Mouse (Mus musculus): Measurements from ENCODE around the gene Slc16a11.

Gene Slc16a11

GRCm38 (mm10) chr11:70226602-70226890 is 14.0 kb downstream of the Slc16a11 start:
- DNase-seq (ENCODE audit: low spot score) = no peak

- DNase-seq (ENCODE audit: low spot score) = no peak
Observed at GRCm38 (mm10) chr11:70227126-70227525, 14.6 kb downstream of the Slc16a11 start.

DNA sequence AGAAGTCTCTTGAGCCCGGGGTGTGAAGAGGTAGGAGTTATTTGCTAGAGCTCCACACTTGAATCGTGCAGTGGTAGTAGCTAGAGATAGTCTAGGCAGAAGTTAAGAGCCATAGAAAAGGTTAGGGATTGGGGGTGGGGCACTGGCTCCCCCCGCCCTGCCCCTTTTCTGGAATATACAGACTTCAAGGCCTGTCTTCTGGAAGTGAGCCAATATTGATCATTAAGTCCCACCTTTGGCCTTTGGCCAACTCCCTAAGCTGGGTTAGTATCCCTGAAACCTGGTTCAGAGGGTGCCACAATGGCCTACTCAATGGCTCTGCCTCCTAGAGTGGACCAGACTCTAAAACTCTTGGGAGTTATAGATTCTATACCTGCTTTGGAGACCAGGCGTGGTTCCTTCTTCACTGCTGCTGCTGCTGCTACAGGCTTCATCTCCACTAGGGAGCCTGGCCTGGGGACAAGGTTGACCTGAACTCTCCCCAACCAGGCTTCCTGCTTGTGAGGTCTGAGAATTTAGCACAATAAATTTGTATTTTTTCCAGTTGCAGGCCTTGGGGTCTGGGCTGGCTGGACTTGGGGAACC is 15.2 kb downstream of the Slc16a11 start:
- no peak for DNase-seq (ENCODE audit: low spot score)

DNA sequence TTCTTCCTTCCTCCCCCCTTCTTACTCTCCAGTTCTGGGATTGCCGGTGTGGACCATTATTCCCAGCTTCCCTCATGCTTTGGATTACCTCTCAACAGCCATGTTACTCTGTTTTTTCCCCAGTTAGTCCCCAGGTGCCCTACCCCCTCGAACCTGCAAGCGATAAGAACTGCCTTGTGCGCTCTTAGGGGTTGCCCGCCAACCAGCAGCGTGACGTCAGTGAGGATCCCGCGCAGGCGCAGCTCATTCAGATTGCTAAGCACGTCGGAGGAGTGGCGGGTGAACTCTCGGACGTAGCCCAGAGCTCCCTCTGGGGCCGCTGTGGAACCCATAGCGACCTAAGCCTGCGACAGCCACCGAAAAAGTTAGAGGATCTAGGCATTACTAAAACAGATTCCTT is 16.3 kb downstream of the Slc16a11 start:
- DNase-seq (ENCODE audit: low spot score) = peak; percentile 76

DNA sequence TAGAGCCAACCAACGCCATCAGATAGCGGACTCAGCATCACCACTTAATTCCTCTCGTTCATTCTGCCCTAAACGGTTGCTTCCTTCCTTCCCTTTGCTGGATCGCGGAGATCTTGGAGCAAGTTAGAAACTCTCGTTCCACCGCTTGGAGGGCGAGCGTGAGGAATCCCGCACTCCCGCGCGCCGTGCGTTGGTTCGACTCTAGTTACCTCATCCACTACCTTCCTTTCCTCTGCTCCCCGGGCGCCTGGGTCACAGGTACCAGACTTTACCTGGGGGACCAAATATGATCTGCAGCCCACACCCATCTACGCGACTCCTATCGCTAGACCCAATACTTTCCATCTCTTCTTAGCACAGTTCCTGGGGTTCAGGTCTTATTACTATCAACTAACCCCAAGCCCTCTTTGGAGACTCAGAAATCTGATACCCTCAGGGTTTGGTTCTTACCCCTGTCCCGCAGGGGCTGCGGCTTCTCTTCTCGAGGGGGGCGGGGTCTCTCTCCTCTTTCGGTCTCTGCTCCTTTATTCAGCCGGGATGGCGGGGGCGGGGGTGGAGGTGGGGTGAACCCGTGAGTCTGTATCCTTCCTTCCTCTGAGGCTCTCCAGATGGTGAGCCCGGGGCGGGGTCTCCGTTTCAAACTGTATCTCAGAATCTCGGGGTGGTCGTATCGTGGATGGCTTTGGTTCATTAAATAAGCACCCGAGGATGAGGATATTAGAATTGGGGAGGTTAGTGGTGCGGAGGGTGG is 16.9 kb downstream of the Slc16a11 start, which contains the start of gene Bcl6b:
Gene Bcl6b (minus strand): TSS at position 539 of the 751 bp plus-strand sequence.
- no peak for DNase-seq (ENCODE audit: low spot score)

- DNase-seq (ENCODE audit: low spot score) = peak; percentile 88
Observed at GRCm38 (mm10) chr11:70230239-70230727, 17.7 kb downstream of the Slc16a11 start.

- DNase-seq (ENCODE audit: low spot score) = no peak
Observed at GRCm38 (mm10) chr11:70232546-70232945, 20.0 kb downstream of the Slc16a11 start.

- no peak for DNase-seq (ENCODE audit: low spot score)
Observed at GRCm38 (mm10) chr11:70233016-70233415, 20.5 kb downstream of the Slc16a11 start.

DNA sequence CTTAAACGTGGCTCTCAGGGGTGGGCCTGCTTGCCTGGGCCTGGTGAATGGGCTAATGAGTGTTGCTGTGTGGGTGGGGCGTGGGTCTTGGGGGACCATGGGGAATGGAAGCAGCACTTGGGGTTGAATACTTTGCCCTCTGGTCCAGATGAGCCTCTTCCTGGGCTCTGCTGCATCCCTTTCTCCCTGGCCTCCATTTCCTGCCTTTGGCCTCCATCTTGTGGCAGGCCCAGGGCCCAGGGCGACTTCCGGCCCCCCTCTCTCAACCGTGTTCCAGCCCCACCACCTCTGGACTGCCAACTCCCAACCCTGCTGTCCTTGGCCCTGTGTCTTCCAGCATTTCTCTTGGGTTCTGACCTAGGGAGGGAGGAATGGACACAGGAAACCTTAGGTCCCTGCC is 21.5 kb downstream of the Slc16a11 start:
- no peak for DNase-seq (ENCODE audit: low spot score)

DNA sequence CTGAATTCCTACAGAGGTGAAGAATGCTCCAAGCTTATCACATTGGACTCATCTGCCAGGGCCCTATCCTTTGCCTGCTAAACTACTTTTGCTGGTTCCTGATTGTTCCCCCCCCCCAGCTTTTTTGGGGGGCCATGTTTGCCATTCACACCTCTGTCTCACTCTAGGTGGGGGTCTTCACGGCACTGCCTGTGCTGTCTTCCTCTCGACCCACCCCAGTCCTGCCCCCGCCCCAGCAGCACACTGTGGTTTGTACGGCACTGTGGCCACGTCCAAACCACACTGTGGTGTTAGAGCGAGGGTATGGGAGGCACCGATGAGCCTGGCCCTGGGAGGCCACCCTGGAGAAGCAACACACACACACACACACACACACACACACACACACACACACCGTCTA is 21.9 kb downstream of the Slc16a11 start:
- DNase-seq (ENCODE audit: low spot score) = no peak

- no peak for DNase-seq (ENCODE audit: low spot score)
Observed at GRCm38 (mm10) chr11:70235254-70235900, 22.8 kb downstream of the Slc16a11 start.

GRCm38 (mm10) chr11:70236717-70237116 is 24.2 kb downstream of the Slc16a11 start:
- no peak for DNase-seq (ENCODE audit: low spot score)

DNA sequence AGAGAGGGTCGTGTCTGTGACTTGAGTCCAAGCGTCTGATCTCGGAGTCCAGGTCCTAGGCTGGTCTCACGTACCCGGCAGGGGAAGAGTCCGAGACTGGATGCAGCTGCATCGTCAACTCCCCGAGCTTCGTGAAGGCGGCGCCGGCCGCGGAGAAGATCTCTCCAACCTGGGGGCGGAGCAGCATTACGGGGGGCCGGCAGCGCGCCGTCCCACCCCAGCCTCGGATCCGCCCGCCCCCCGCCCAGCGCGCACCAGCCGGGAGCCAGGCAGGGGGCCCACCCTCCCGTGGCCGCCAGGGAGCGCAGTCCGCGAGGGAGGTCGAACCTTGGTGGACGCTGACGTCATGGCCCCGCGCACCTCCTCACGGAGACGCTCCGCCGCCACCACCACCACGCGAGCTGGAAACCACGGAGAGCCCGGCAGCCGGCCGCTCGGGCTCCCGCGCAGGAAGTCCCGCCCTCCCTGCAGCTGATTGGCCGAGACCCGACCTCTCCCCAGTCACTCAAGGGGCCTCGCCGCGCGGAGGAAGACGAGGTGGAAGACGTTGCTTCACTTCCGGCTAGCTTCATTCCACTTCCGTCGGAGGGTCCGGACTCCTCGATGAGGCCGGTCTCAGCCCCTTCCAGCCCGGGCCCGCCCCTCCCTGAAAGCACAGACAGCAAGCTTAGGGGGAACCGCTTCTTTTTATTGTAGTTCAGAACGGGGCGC is 25.1 kb downstream of the Slc16a11 start, which contains the start of gene 0610010K14Rik:
Gene 0610010K14Rik (minus strand): TSS at position 458 of the 711 bp plus-strand sequence.
- peak; percentile 96 for DNase-seq (ENCODE audit: low spot score)

GRCm38 (mm10) chr11:70238591-70239440 is 26.3 kb downstream of the Slc16a11 start:
- DNase-seq (ENCODE audit: low spot score) = no peak

DNA sequence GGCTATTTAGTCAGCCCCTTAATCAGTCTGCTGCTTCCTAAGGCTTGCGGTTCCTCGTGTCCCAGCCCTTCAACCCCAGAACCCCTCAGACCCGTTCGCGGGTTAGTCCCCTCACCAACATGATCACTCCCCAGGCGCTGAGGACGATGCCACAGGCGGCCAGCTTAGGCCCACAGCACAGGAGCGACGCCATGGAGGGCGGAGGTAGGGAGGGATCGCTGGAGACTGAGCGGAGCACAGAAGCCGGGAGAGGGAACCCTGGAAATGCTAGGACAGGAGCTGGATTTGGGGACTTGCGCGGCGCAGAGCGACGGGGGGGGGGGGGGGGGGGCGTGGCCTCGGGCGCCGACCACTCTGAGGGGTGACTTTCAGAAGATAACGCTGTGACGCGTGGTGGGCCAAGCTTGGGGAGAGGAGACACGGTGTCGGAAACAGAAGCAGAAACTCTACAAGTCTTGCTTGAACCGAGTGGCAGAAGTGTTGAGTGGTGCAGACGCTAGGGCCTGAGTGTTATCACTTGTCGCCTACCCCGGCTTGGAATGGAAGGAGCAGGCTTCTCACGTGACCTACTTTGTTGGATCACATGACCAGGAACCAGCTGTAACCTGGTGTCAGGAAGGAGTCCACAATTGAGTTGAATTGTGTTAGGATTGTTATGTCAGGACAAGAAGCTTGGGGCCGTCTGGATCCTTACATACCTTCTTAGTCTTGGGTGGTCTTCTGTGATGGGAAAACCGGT is 27.2 kb downstream of the Slc16a11 start, which contains the start of the genes Gm21988 and Rnasek:
Gene Gm21988 (minus strand): TSS at position 290 of the 739 bp plus-strand sequence.
Gene Rnasek (minus strand): TSS at position 302 of the 739 bp plus-strand sequence.
- DNase-seq (ENCODE audit: low spot score) = peak; percentile 71

DNA sequence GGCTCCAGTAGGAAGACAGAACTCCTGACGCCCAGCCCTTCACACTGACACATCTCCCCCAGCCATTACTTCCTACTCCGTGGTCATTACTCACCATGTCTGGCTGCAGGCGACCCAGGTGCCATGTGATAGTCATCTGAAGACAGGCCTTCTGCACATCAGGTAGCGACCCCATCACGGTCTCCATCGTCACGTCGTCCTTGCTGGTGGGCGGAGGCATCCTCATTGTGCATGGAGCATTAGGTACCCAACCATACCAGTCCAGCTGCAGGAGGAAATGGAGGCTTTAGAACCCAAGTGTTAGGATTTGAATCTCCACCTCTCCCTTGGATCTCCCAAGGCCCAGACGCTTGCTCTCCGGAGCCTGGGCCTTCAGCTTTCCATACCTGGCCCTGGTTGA is 30.0 kb downstream of the Slc16a11 start:
- no peak for DNase-seq (ENCODE audit: low spot score)

- peak; percentile 70 for DNase-seq (ENCODE audit: low spot score)
Observed at GRCm38 (mm10) chr11:70247136-70247845, 34.7 kb downstream of the Slc16a11 start.

DNA sequence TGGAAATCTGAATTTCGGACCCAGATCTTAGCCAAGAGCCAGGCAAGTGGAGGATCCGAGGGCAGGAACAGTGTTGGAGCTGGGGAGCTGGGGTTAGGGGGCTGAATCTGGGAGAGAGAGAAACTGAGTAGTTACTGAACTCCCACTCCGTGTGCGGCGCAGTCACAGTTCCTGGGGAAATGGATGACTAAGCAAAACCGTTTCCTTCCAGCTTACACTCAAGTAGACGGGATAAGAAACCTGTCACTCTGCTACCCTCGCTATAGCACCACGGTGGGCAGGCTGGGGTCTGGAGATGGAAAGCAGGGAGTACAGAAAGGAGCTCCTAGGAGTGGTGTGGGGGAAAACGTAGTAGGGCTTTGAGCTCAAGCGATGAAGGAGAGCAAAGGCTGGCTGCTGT is 37.6 kb downstream of the Slc16a11 start:
- no peak for DNase-seq (ENCODE audit: low spot score)

GRCm38 (mm10) chr11:70251853-70252252 is 39.3 kb downstream of the Slc16a11 start:
- no peak for DNase-seq (ENCODE audit: low spot score)

DNA sequence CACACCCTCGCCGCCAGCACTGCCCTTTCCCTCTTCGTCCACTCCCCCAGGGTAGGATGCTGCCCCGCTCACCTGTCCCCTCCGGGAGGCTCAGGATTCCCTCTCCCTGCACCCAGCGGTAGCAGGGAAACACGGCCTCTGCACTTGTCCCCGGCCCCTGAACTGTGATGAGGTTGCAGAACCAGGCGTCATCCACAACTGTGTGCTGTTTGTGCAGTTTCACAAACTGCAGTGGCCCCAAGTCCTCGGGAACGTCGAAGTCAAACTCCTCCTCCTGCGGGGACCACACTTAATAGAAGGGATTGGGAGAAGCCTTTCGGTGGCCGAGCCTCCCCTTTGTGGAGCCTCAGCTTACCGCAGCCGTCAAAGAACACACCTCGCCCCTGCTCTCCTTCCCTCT is 41.8 kb downstream of the Slc16a11 start:
- DNase-seq (ENCODE audit: low spot score) = no peak
